Mouse (Mus musculus): ENCODE measurements around the gene Mecom. TPM values are rescaled to one million over a fixed set of nuclear protein-coding genes. Genes with fewer than 3 reads are reported as not detected.

Gene Mecom
- polyA plus RNA-seq, 1 experiment from 2014 or later, result 38.7 TPM

GRCm38 (mm10) chr3:30455902-30456301, 91.9 kb downstream of the Mecom start:
- WGBS, result 63% methylated on average over 8 of the region's 8 CpGs
- Histone ChIP-seq H3K4me2 (no peak overlapping the region), H3K36me3 (no peaks in the 10 kb centered on the region), H3K27me3 (replicated peaks) (no peaks in the 10 kb centered on the region), H3K4me3 (no peak overlapping the region), H3K9me3 (replicated peaks) (no peaks in the 10 kb centered on the region), H3K9ac (no peak overlapping the region), H3K4me1 (replicated peaks) (peaks cover 7% of the 10 kb centered on the region), H3K27ac (ENCODE audit: poor library complexity, severe bottlenecking) (no peak overlapping the region)
- no peak for ATAC-seq (ENCODE audit: insufficient number of reproducible peaks, low FRiP score)

GRCm38 (mm10) chr3:30453546-30454455, 94.0 kb downstream of the Mecom start:
- Histone ChIP-seq H3K4me1 (replicated peaks) (peaks cover 9% of the 10 kb centered on the region), H3K9ac (no peak overlapping the region), H3K4me2 (no peak overlapping the region), H3K36me3 (no peaks in the 10 kb centered on the region), H3K27me3 (replicated peaks) (no peaks in the 10 kb centered on the region), H3K4me3 (no peak overlapping the region), H3K9me3 (replicated peaks) (no peaks in the 10 kb centered on the region), H3K27ac (ENCODE audit: poor library complexity, severe bottlenecking) (no peak overlapping the region)
- ATAC-seq (ENCODE audit: insufficient number of reproducible peaks, low FRiP score), result no peak
- WGBS, result 71% methylated on average over 15 of the region's 15 CpGs

GRCm38 (mm10) chr3:30453046-30453445, 94.8 kb downstream of the Mecom start:
- WGBS, result 76% methylated on average over 6 of the region's 6 CpGs
- Histone ChIP-seq H3K9me3 (replicated peaks) (no peaks in the 10 kb centered on the region), H3K9ac (no peak overlapping the region), H3K27ac (ENCODE audit: poor library complexity, severe bottlenecking) (no peak overlapping the region), H3K4me3 (no peak overlapping the region), H3K36me3 (no peaks in the 10 kb centered on the region), H3K4me1 (replicated peaks) (peaks cover 4% of the 10 kb centered on the region), H3K4me2 (no peak overlapping the region), H3K27me3 (replicated peaks) (no peaks in the 10 kb centered on the region)
- no peak for ATAC-seq (ENCODE audit: insufficient number of reproducible peaks, low FRiP score)

- Histone ChIP-seq H3K27ac (ENCODE audit: poor library complexity, severe bottlenecking) (no peak overlapping the region), H3K9ac (no peak overlapping the region), H3K36me3 (no peaks in the 10 kb centered on the region), H3K4me3 (no peak overlapping the region), H3K4me2 (no peak overlapping the region), H3K27me3 (replicated peaks) (no peaks in the 10 kb centered on the region), H3K4me1 (replicated peaks) (0 out of 2 replicates have a peak, but pooled peaks cover 3% of the 10 kb centered on the region), H3K9me3 (replicated peaks) (no peaks in the 10 kb centered on the region)
- no peak for ATAC-seq (ENCODE audit: insufficient number of reproducible peaks, low FRiP score)
- 72% methylated on average over 7 of the region's 7 CpGs for WGBS
Measured at GRCm38 (mm10) chr3:30452511-30452910, 95.3 kb downstream of the Mecom start.

GRCm38 (mm10) chr3:30450206-30450965, 97.4 kb downstream of the Mecom start:
- WGBS, result 72% methylated on average over 10 of the region's 10 CpGs
- H3K27ac ChIP-seq (ENCODE audit: poor library complexity, severe bottlenecking), result no peak overlapping the region

GRCm38 (mm10) chr3:30448624-30449023, 99.2 kb downstream of the Mecom start:
- H3K4me2 ChIP-seq, result no peak overlapping the region
- no peaks in the 10 kb centered on the region for H3K9me3 ChIP-seq (replicated peaks)
- H3K27me3 ChIP-seq (replicated peaks), result no peaks in the 10 kb centered on the region
- H3K36me3 ChIP-seq, result no peaks in the 10 kb centered on the region
- ATAC-seq (ENCODE audit: insufficient number of reproducible peaks, low FRiP score), result no peak
- WGBS, result 76% methylated on average over 1 of the region's 1 CpGs
- no peak overlapping the region for H3K9ac ChIP-seq
- no peak overlapping the region for H3K27ac ChIP-seq (ENCODE audit: poor library complexity, severe bottlenecking)
- H3K4me1 ChIP-seq (replicated peaks), result 0 out of 2 replicates have a peak, but pooled peaks cover 3% of the 10 kb centered on the region
- no peak overlapping the region for H3K4me3 ChIP-seq

More at GRCm38 (mm10) chr3:30450206-30450965, 97.4 kb downstream of the Mecom start:
- no peak for ATAC-seq (ENCODE audit: insufficient number of reproducible peaks, low FRiP score)
- H3K36me3 ChIP-seq, result no peaks in the 10 kb centered on the region
- H3K27me3 ChIP-seq (replicated peaks), result no peaks in the 10 kb centered on the region
- H3K4me2 ChIP-seq, result no peak overlapping the region
- no peak overlapping the region for H3K9ac ChIP-seq
- H3K4me1 ChIP-seq (replicated peaks), result 0 out of 2 replicates have a peak, but pooled peaks cover 3% of the 10 kb centered on the region
- H3K4me3 ChIP-seq, result no peak overlapping the region
- no peaks in the 10 kb centered on the region for H3K9me3 ChIP-seq (replicated peaks)

- Histone ChIP-seq H3K4me2 (no peak overlapping the region), H3K4me1 (replicated peaks) (0 out of 2 replicates have a peak, but pooled peaks cover 3% of the 10 kb centered on the region), H3K9me3 (replicated peaks) (no peaks in the 10 kb centered on the region), H3K27ac (ENCODE audit: poor library complexity, severe bottlenecking) (no peak overlapping the region), H3K36me3 (no peaks in the 10 kb centered on the region), H3K4me3 (no peak overlapping the region), H3K27me3 (replicated peaks) (no peaks in the 10 kb centered on the region), H3K9ac (no peak overlapping the region)
- ATAC-seq (ENCODE audit: insufficient number of reproducible peaks, low FRiP score), result no peak
- 90% methylated on average over 6 of the region's 6 CpGs for WGBS
Measured at GRCm38 (mm10) chr3:30445970-30446442, 101.8 kb downstream of the Mecom start.

- Histone ChIP-seq H3K4me1 (replicated peaks) (no peaks in the 10 kb centered on the region), H3K27ac (ENCODE audit: poor library complexity, severe bottlenecking) (no peak overlapping the region), H3K9ac (no peak overlapping the region), H3K27me3 (replicated peaks) (no peaks in the 10 kb centered on the region), H3K9me3 (replicated peaks) (no peaks in the 10 kb centered on the region), H3K4me3 (no peak overlapping the region), H3K4me2 (no peak overlapping the region), H3K36me3 (no peaks in the 10 kb centered on the region)
- WGBS, result 89% methylated on average over 4 of the region's 4 CpGs
- no peak for ATAC-seq (ENCODE audit: insufficient number of reproducible peaks, low FRiP score)
Measured at GRCm38 (mm10) chr3:30445247-30445969, 102.4 kb downstream of the Mecom start.

GRCm38 (mm10) chr3:30441646-30442045, 106.2 kb downstream of the Mecom start:
- Histone ChIP-seq H3K4me3 (no peak overlapping the region), H3K27me3 (replicated peaks) (no peaks in the 10 kb centered on the region), H3K4me1 (replicated peaks) (peaks cover 8% of the 10 kb centered on the region), H3K9me3 (replicated peaks) (0 out of 2 replicates have a peak, but pooled peaks cover 3% of the 10 kb centered on the region), H3K27ac (ENCODE audit: poor library complexity, severe bottlenecking) (no peak overlapping the region), H3K36me3 (no peaks in the 10 kb centered on the region), H3K4me2 (no peak overlapping the region), H3K9ac (no peak overlapping the region)
- ATAC-seq (ENCODE audit: insufficient number of reproducible peaks, low FRiP score), result no peak

- ATAC-seq (ENCODE audit: insufficient number of reproducible peaks, low FRiP score), result no peak
- WGBS, result 37% methylated on average over 7 of the region's 7 CpGs
- peaks cover 12% of the 10 kb centered on the region for H3K4me1 ChIP-seq (replicated peaks)
Measured at GRCm38 (mm10) chr3:30438007-30438406, 109.8 kb downstream of the Mecom start.

More at GRCm38 (mm10) chr3:30438007-30438406, 109.8 kb downstream of the Mecom start:
- no peak overlapping the region for H3K27ac ChIP-seq (ENCODE audit: poor library complexity, severe bottlenecking)
- no peak overlapping the region for H3K4me3 ChIP-seq
- H3K4me2 ChIP-seq, result no peak overlapping the region
- H3K9me3 ChIP-seq (replicated peaks), result 0 out of 2 replicates have a peak, but pooled peaks cover 3% of the 10 kb centered on the region
- H3K27me3 ChIP-seq (replicated peaks), result no peaks in the 10 kb centered on the region
- H3K9ac ChIP-seq, result no peak overlapping the region
- no peaks in the 10 kb centered on the region for H3K36me3 ChIP-seq
